In genomic region chr13:64129616-64130375, GRCm38 (mm10) we compare ENCODE assay signal across 8 mouse cellular contexts. TPM values are rescaled to one million over a fixed set of nuclear protein-coding genes. Genes with fewer than 3 reads are reported as not detected.
DNase-seq lines count a peak whose midpoint lies in the region; ATAC-seq lines count a peak whose summit lies in the region.

No protein-coding gene starts in this region.

- H3K27me3 ChIP-seq in erythroblast, embryonic 14.5 days (ENCODE audit: control insufficient read depth) = no peaks in the 10 kb centered on the region

- peak overlapping the region; percentile 58 for H3K4me3 ChIP-seq in erythroblast, embryonic 14.5 days (replicated peaks)

- peaks cover 14% of the 10 kb centered on the region for H3K4me1 ChIP-seq in erythroblast, embryonic 14.5 days (ENCODE audit: control insufficient read depth)

- H3K36me3 ChIP-seq in erythroblast, embryonic 14.5 days (ENCODE audit: control insufficient read depth) = peaks cover 69% of the 10 kb centered on the region

- no peaks in the 10 kb centered on the region for H3K9me3 ChIP-seq in erythroblast, embryonic 14.5 days (ENCODE audit: control insufficient read depth, low read length)

- intact Hi-C loops in heart, postnatal 36 days (cut with DNase I) = loop anchor here (2.0 kb wide), 2 partner anchors 21 to 29 kb away; no protein-coding TSS in a partner anchor

- peak; percentile 49 for ATAC-seq in activated CD4-positive, CD25-positive, alpha-beta regulatory T cell, adult 4 months

- peak; percentile 73 for DNase-seq in 416B (ENCODE audit: low read depth)
- DNase-seq in heart, postnatal 36 days = peak; percentile 55 to 57
- peak; percentile 32 for DNase-seq in layer of hippocampus, adult 11-12 months (ENCODE audit: low spot score)
- DNase-seq in lung, postnatal 10 days = peak; percentile 72
- peak; percentile 29 for DNase-seq in ovary, adult 18-20 months (ENCODE audit: low spot score)
- peak; percentile 76 for DNase-seq in thymus, postnatal 14 days

RNA-seq across cellular contexts. Expression of gene Slc35d2, which starts 0.6 kb away (rescaled TPM):
- 10 to 100 TPM; 29.7 to 47.5 TPM for polyA plus RNA-seq in activated CD4-positive, CD25-positive, alpha-beta regulatory T cell, adult 4 months (2017; shearing (Covaris generic))
- polyA plus RNA-seq in erythroblast, embryonic 14.5 days (2012) = 0.18 and 0.41 TPM in 2 replicates
- 1 to 10 TPM; 2.1 to 2.5 TPM for total RNA-seq in heart, postnatal 36 days (2021)

RNA-seq across cellular contexts. Expression of gene Zfp367, which starts 23.2 kb away (rescaled TPM):
- polyA plus RNA-seq in activated CD4-positive, CD25-positive, alpha-beta regulatory T cell, adult 4 months (2017; shearing (Covaris generic)) = 10 to 100 TPM; 10.7 to 16.1 TPM
- polyA plus RNA-seq in erythroblast, embryonic 14.5 days (2012) = 1.6 and 2.3 TPM in 2 replicates
- 10 to 100 TPM; 20.9 to 22.8 TPM for total RNA-seq in heart, postnatal 36 days (2021)

RNA-seq across cellular contexts. Expression of gene Habp4, which starts 31.8 kb away (rescaled TPM):
- polyA plus RNA-seq in activated CD4-positive, CD25-positive, alpha-beta regulatory T cell, adult 4 months (2017; shearing (Covaris generic)) = 1 to 10 TPM; 1.8 to 5.1 TPM
- 1.4 and 1.5 TPM in 2 replicates for polyA plus RNA-seq in erythroblast, embryonic 14.5 days (2012)
- total RNA-seq in heart, postnatal 36 days (2021) = 10 to 100 TPM; 48.7 to 51.1 TPM

RNA-seq across cellular contexts. Expression of gene Hsd17b3, which starts 40.8 kb away (rescaled TPM):
- not detected for polyA plus RNA-seq in activated CD4-positive, CD25-positive, alpha-beta regulatory T cell, adult 4 months (2017; shearing (Covaris generic))
- not detected in 2 replicates for polyA plus RNA-seq in erythroblast, embryonic 14.5 days (2012)
- not detected for total RNA-seq in heart, postnatal 36 days (2021)

Comparison
In these comparisons a context has a peak if more than half of its experiments do, and no peak if none do; other contexts are left out.
1. Peak in every context shown above with its lines: DNase-seq, ATAC-seq and H3K4me3 ChIP-seq.
2. RNA of gene Slc35d2, which starts 0.6 kb away (polyA plus RNA-seq): 29.7 to 47.5 TPM in activated CD4-positive, CD25-positive, alpha-beta regulatory T cell, adult 4 months; 0.18 to 0.41 TPM in erythroblast, embryonic 14.5 days; every median in the first group is over 10 times any median in the second.